Mouse (Mus musculus) monocyte, adult 59 days (primary cell): Measurements from ENCODE around the gene Pfdn2. TPM values are rescaled to one million over a fixed set of nuclear protein-coding genes. Genes with fewer than 3 reads are reported as not detected.

Source experiments
- total RNA-seq, 2 experiments: library from RNA; stranded (reverse); gene quantifications; one replicate each; pipeline ENCODE4 v1.2.4; 2023

Pfdn2 gene
- 10 to 100 TPM; 54.1 to 92.1 TPM for total RNA-seq

GRCm38 (mm10) chr1:171345225-171346094 is at the start of gene Pfdn2, which contains the start of gene Nit1:
Gene Pfdn2, plus strand, starts transcription at chr1:171345670.
Gene Nit1, minus strand, starts transcription at chr1:171345646.

GRCm38 (mm10) chr1:171328839-171329432 is 16.5 kb upstream of the Pfdn2 start, which contains the start of gene Dedd:
Gene Dedd, plus strand, starts transcription at chr1:171329145.

GRCm38 (mm10) chr1:171360656-171361055 is 15.2 kb downstream of the Pfdn2 start, which contains the start of gene Klhdc9:
Gene Klhdc9, minus strand, starts transcription at chr1:171360798.

GRCm38 (mm10) chr1:171369845-171370556 is 24.5 kb downstream of the Pfdn2 start, which contains the start of gene Nectin4:
Gene Nectin4, plus strand, starts transcription at chr1:171370099.

GRCm38 (mm10) chr1:171388376-171389102 is 43.1 kb downstream of the Pfdn2 start, which contains the start of gene Arhgap30:
Gene Arhgap30, plus strand, starts transcription at chr1:171388954.

Other genes starting within 250 kb of the Pfdn2 start
- 1 to 10 TPM; 2.3 to 4.7 TPM for gene Cfap126, start 231.8 kb upstream of the Pfdn2 start, total RNA-seq
- gene Sdhc, start 195.1 kb upstream of the Pfdn2 start, total RNA-seq: 100 to 1,000 TPM; 116 to 122 TPM
- gene Mpz, start 195.0 kb upstream of the Pfdn2 start, total RNA-seq: not detected
- gene Pcp4l1, start 149.4 kb upstream of the Pfdn2 start, total RNA-seq: not detected
- gene Nr1i3, start 131.7 kb upstream of the Pfdn2 start, total RNA-seq: not detected
- gene Tomm40l, start 123.2 kb upstream of the Pfdn2 start, total RNA-seq: 10 to 100 TPM; 20.6 to 23.0 TPM
- not detected for gene Apoa2, start 120.6 kb upstream of the Pfdn2 start, total RNA-seq
- 1,000 to 10,000 TPM; 1,527 to 1,601 TPM for gene Fcer1g, start 111.3 kb upstream of the Pfdn2 start, total RNA-seq
- not detected for gene Adamts4, start 95.2 kb upstream of the Pfdn2 start, total RNA-seq
- gene Ndufs2, start 94.3 kb upstream of the Pfdn2 start, total RNA-seq: 100 to 1,000 TPM; 132 to 148 TPM
- 10 to 100 TPM; 42.2 to 55.5 TPM for gene B4galt3, start 75.3 kb upstream of the Pfdn2 start, total RNA-seq
- 10 to 100 TPM; 37.6 to 41.1 TPM for gene Ppox, start 64.5 kb upstream of the Pfdn2 start, total RNA-seq
- 10 to 100 TPM; 48.0 to 55.5 TPM for gene Usp21, start 57.7 kb upstream of the Pfdn2 start, total RNA-seq
- gene Ufc1, start 50.6 kb upstream of the Pfdn2 start, total RNA-seq: 10 to 100 TPM; 66.5 to 66.8 TPM
- gene Dedd, start 16.5 kb upstream of the Pfdn2 start, total RNA-seq: 10 to 100 TPM; 25.3 to 26.8 TPM
- gene Nit1, start within 50 bp of the Pfdn2 start, total RNA-seq: 10 to 100 TPM; 20.2 to 21.3 TPM
- not detected for gene Klhdc9, start 15.1 kb downstream of the Pfdn2 start, total RNA-seq
- gene Nectin4, start 24.4 kb downstream of the Pfdn2 start, total RNA-seq: 1 to 10 TPM; 7.3 to 8.1 TPM
- gene Arhgap30, start 43.3 kb downstream of the Pfdn2 start, total RNA-seq: 100 to 1,000 TPM; 286 to 288 TPM
- 100 to 1,000 TPM; 195 to 199 TPM for gene Usf1, start 65.6 kb downstream of the Pfdn2 start, total RNA-seq
- gene Tstd1, start 73.2 kb downstream of the Pfdn2 start, total RNA-seq: 1 to 10 TPM; 9.1 to 9.9 TPM
- 10 to 100 TPM in 1 of 2 experiments, 1 to 10 TPM in 1; 8.2 to 11.3 TPM for gene F11r, start 91.9 kb downstream of the Pfdn2 start, total RNA-seq
- gene Alyref2, start 157.8 kb downstream of the Pfdn2 start, total RNA-seq: 10 to 100 TPM in 1 of 2 experiments, 1 to 10 TPM in 1; 9.1 to 11.1 TPM
- 1 to 10 TPM; 1.9 TPM for gene Itln1, start 189.6 kb downstream of the Pfdn2 start, total RNA-seq
- 100 to 1,000 TPM; 161 to 167 TPM for gene Cd244a, start 213.5 kb downstream of the Pfdn2 start, total RNA-seq